Mouse (Mus musculus) inflammation-experienced regulatory T-cells (primary cell): ENCODE data around the gene Gart. TPM values are rescaled to one million over a fixed set of nuclear protein-coding genes. Genes with fewer than 3 reads are reported as not detected.

Experiments
- polyA plus RNA-seq, 2 experiments: library from polyadenylated mRNA; unstranded; fragments of 100-300 nt; shearing (Covaris generic); gene quantifications; one replicate each; pipeline ENCODE4 v1.2.1; 2017

Gart gene
- 100 to 1,000 TPM; 103 to 125 TPM for polyA plus RNA-seq

DNA sequence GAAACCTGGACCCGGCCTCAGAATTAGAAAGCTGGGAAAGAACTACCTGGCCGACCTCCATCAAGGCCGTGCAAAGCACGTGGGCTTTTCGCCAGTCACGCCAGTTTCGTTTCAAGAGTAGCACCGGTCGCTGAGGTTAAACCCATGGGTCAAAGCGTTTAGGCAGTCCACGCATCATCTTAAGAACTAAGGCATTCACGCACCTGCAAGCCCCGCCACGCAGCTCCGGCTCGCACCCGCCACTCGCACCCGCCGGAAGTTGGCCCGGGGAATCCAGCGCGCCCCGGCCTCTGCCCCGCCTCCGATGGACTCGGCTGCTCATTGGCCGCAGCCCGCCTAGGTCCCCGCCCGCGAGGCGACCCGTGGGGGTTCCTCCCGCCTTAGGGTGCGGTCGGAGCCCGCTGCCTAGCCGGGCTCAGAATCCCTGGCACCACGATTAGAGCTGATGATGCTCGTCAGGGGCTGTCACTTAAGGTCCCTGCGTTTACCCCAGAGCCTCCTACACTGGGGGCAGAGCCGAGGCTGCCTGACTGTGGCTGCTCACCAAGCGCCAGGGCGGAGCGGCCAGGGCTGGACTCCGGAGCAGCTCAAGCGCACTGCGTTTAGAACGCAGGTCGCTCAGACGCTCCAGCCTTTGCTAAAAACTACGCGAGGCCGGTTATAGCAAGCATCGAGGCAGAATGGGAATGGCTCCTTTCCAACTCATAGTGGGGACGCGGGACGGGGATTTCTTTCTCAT, at the start of gene Gart:
Gene Gart, minus strand, starts transcription at position 272 of the 739 bp plus-strand sequence.

DNA sequence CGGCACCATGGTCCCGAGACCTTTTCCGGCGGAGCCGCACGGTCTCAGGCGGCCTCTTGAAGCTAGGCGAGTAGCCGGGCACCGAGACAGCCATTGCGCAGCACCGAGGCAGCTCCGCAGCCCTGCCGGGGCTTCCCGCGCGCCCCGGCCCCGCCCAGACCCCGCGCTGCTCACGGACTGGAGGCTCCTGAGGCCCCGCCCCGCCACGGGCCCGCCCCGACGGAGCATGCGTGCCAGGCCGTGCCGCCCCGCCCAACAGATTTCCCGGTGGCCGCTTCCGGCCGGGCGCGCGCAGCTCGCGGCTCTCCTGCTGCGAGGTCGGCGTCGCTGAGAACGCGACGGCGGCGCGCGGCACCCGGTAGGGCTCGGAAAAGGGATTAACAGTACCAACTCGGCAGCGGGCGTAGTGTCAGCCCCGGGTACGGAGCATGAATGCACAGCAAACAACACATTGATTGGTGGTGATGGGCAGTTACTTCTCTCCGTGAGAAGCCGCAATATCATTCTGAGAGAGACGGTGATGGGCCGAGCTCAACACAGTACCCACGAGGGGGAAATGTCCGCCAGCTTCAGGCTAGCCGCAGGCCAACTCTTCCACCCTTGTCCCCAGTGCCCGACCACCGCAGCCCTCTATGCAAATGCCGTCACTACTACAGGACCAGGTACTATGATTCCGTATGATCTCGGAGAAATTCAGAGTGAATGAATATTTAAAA, 42.0 kb upstream of the Gart start, which contains the start of gene Donson:
Gene Donson, minus strand, starts transcription at position 152 of the 716 bp plus-strand sequence.

DNA sequence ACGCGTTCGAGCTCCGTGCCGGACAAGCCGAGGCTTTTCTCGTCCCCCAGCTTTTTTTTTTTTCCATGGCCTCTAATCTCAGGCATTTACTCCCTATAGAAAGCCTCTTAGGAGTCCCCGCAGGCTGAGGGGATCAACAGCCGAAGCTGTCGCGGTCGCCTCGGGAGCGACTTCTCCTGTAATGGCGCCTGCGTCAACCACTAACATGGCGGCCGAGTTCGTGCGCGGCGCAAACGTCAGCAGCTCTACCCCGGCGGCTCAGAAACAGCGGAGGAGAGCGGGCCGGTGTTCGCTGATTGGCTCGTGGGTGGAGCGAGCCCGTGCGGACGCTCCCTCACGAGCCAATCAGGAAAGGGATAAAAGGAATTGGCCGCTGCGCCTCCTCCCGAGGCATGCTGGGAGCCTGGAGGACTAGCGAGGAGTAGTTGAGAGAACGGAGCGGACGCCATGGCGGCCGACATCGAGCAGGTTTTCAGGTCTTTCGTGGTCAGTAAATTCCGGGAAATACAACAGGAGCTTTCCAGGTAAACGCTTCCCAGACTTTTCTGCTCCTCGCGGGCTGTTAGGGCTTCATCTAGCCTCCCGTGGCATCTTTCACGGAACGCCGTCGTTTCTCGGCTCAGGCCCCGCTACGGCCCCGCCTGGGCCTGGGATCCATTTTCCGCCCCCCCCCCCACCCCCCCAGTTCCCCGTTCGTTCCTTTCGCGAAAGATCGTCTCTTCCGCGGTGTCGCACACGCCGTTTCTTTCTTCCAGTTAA, 888 bp upstream of the Gart start, which contains the start of gene Son:
Gene Son, plus strand, starts transcription at position 46 of the 759 bp plus-strand sequence.

DNA sequence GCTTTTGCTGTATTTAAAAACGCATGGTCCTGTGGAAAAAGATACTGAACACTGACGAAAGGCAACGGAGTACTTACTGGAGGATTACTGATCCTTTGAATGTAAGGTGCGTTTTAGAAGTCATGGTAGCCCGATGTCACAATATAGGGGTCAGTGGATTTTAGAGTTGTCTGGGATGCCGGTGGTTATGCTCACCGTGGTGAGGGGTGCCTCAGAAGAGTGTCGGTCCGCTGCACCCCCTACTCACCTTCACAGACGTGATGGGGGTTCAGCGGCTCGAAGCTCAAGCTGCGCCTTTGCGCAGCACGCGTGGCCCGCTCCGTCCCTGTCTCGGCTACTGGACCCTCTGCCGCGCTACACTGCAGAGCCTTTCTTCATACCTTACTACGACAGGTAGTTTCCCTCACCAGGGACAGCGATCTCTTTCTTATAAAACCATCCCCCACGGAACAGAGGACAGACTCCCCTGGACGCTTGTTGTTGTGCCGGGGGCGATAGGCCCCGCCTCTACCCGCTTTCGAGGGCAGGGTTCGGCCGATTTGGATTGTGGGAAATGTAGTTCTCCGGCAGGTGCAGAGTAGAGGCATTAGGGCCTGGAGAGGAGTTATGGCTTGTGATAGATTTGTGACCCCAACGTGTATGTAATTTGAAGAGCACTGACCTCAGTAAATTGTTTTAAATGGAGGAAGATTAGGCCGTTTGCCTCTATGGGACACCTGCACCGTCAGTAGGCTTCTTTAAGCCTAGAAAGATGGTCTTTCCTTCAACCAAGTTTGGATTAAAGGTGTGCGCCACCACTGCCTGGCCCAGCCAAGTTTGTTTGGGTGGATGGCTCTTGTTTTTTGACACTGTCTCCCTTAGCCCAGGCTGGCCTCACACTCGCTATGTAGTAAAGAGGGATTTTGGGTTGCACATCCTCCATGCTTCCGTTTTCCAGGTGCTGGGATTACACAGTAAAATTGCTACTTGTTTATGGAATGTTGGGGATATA, 27.9 kb downstream of the Gart start, which contains the start of gene Dnajc28:
Gene Dnajc28, minus strand, starts transcription at position 516 of the 991 bp plus-strand sequence.

DNA sequence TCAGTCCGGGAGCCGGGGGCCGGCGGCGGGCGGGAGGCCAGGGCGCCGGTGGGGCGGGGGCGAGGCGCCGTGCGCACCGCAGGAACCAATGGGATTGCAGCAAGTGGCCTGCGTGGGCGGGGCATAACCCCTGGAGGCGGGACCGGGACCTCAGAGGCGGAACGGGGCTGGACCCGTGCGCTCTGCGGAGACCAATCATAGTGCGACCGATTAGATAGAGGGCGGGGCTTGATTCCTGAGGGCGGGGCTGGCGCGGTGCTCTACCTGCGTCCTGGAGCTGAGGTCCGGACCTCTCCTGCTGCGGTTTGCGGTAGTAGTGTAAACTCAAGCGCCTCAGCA, 49.1 kb downstream of the Gart start, which contains the start of gene Tmem50b:
Gene Tmem50b, minus strand, starts transcription at position 129 of the 339 bp plus-strand sequence.

Other genes starting within 250 kb of the Gart start
- gene Il10rb, start 240.8 kb downstream of the Gart start, polyA plus RNA-seq: 100 to 1,000 TPM; 109 to 163 TPM
- 100 to 1,000 TPM in 1 of 2 experiments, 10 to 100 TPM in 1; 95.4 to 118 TPM for gene Ifnar1, start 161.7 kb downstream of the Gart start, polyA plus RNA-seq
- gene Ifngr2, start 99.9 kb downstream of the Gart start, polyA plus RNA-seq: 10 to 100 TPM; 39.1 to 69.9 TPM
- 10 to 100 TPM; 26.0 to 29.9 TPM for gene Tmem50b, start 49.2 kb downstream of the Gart start, polyA plus RNA-seq
- gene Dnajc28, start 27.9 kb downstream of the Gart start, polyA plus RNA-seq: 1 to 10 TPM; 1.4 to 3.4 TPM
- gene Son, start 554 bp upstream of the Gart start, polyA plus RNA-seq: 100 to 1,000 TPM; 124 to 131 TPM
- 10 to 100 TPM; 87.4 to 93.3 TPM for gene Donson, start 41.8 kb upstream of the Gart start, polyA plus RNA-seq
- gene Cryzl1, start 82.0 kb upstream of the Gart start, polyA plus RNA-seq: 10 to 100 TPM; 52.2 to 74.6 TPM
- 1 to 10 TPM; 4.2 to 8.3 TPM for gene Itsn1, start 82.3 kb upstream of the Gart start, polyA plus RNA-seq